Mouse (Mus musculus): ENCODE results near the gene Atg14.

- TF ChIP-seq POLR2A (IDR thresholded peaks at IDR 0.05; ENCODE audit: low read depth, low read length) (no peak), CTCF (IDR thresholded peaks at IDR 0.05; ENCODE audit: borderline replicate concordance, insufficient read depth, low read length) (no peak)
Measured at GRCm38 (mm10) chr14:47525374-47525773, 45.1 kb downstream of the Atg14 start.
